21 mouse cellular contexts compared by ENCODE assay signal in the genomic region with DNA sequence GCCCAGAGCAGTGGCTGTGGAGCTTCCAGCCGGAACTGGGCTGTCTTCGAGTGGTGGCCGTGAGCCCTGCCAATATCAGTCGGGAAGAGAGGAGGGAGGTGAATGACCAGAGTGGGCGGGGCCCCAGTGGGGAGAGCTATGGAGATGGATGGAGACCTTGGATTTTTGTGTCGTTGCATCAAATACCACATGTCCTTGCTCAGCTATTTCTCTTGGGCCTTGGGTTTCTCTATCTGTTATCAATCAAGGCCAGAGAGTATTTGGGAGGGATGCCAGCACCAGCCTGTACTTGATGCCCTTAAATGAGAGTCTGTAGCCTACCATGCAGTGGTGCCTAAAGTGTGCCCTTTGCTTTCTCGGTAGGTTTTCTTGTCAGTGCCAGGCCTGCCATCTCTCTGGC. TPM values are rescaled to one million over a fixed set of nuclear protein-coding genes. Genes with fewer than 3 reads are reported as not detected.
A peak's percentile ranks its signal among the peaks of the same experiment; 100 is the strongest.
DNase-seq lines count a peak whose midpoint lies in the region; ATAC-seq lines count a peak whose summit lies in the region.
"Had no signal": no experiment of that assay in that cellular context is flagged by ENCODE, and none has a peak within 500 bp of the region (broad histone marks: within the 10 kb centered on the region; RNA-seq: fewer than 3 reads in every experiment).

No protein-coding gene starts in this region.

- no peaks in the 10 kb centered on the region for H3K9me3 ChIP-seq in hindbrain, embryonic 13.5 days
- H3K9me3 ChIP-seq in hindbrain, embryonic 11.5 days (ENCODE audit: control insufficient read depth, low read length), result no peaks in the 10 kb centered on the region
- no peaks in the 10 kb centered on the region for H3K9me3 ChIP-seq in midbrain, embryonic 14.5 days (ENCODE audit: control insufficient read depth, low read length)
- H3K9me3 ChIP-seq: forebrain, embryonic 12.5 days; midbrain, embryonic 13.5 days had no signal

- no peak overlapping the region for H3K27ac ChIP-seq in hindbrain, embryonic 13.5 days
- H3K27ac ChIP-seq in hindbrain, embryonic 11.5 days (ENCODE audit: low read depth, low read length), result no peak overlapping the region
- no peak overlapping the region for H3K27ac ChIP-seq in midbrain, embryonic 14.5 days (replicated peaks; ENCODE audit: low read depth, low read length)
- H3K27ac ChIP-seq: macrophage; midbrain, embryonic 13.5 days had no signal

- DNase-seq in hindbrain, embryonic 11.5 days (ENCODE audit: low spot score), result no peak
- DNase-seq in ovary, postnatal 36 days (ENCODE audit: low spot score), result peak; percentile 80
- no peak for DNase-seq in ovary, postnatal 10 days (ENCODE audit: low spot score)
- peak; percentile 91 for DNase-seq in adrenal gland, postnatal 25 days
- DNase-seq in left cerebral cortex, adult 8-10 months (ENCODE audit: low spot score in 2 of 2), result no peak
- no peak for DNase-seq in midbrain, embryonic 14.5 days
- DNase-seq: B cell, adult 2 months; cerebellum, adult 9-11 months; kidney, adult 18-20 months; kidney, postnatal 14 days; layer of hippocampus, adult 9-11 months; retina, postnatal 1 day; right cerebral cortex, postnatal 4 days had no signal

- peak overlapping the region; percentile 19; the same call in 1 of the 2 replicates for H3K9ac ChIP-seq in hindbrain, embryonic 13.5 days
- H3K9ac ChIP-seq in hindbrain, embryonic 11.5 days (ENCODE audit: low read depth, low read length), result no peak overlapping the region
- no peak overlapping the region for H3K9ac ChIP-seq in midbrain, embryonic 14.5 days (replicated peaks; ENCODE audit: low read length)
- H3K9ac ChIP-seq: forebrain, embryonic 12.5 days had no signal

- H3K36me3 ChIP-seq in hindbrain, embryonic 13.5 days, result peaks cover 89% of the 10 kb centered on the region
- H3K36me3 ChIP-seq in hindbrain, embryonic 11.5 days (ENCODE audit: control insufficient read depth, insufficient read depth, low read length), result peaks cover 15% of the 10 kb centered on the region
- peaks cover 86% of the 10 kb centered on the region for H3K36me3 ChIP-seq in midbrain, embryonic 14.5 days (ENCODE audit: control insufficient read depth, insufficient read depth, low read length)

- H3K4me2 ChIP-seq in hindbrain, embryonic 13.5 days, result no peak overlapping the region
- H3K4me2 ChIP-seq in hindbrain, embryonic 11.5 days (replicated peaks; ENCODE audit: low read depth, low read length), result no peak overlapping the region
- H3K4me2 ChIP-seq in midbrain, embryonic 14.5 days (ENCODE audit: low read length), result no peak overlapping the region
- H3K4me2 ChIP-seq: forebrain, embryonic 12.5 days; liver, embryonic 11.5 days; midbrain, embryonic 13.5 days had no signal

- no peak for ATAC-seq in hindbrain, embryonic 13.5 days (ENCODE audit: low FRiP score)
- ATAC-seq in hindbrain, embryonic 11.5 days (ENCODE audit: low FRiP score), result no peak
- no peak for ATAC-seq in cerebellum, adult (ENCODE audit: insufficient number of reproducible peaks, low FRiP score, low TSS enrichment)
- no peak for ATAC-seq in midbrain, embryonic 14.5 days (ENCODE audit: low FRiP score, low TSS enrichment)
- ATAC-seq: hindbrain, embryonic 16.5 days; midbrain, embryonic 13.5 days had no signal

- peaks cover 47% of the 10 kb centered on the region for H3K4me1 ChIP-seq in hindbrain, embryonic 13.5 days (replicated peaks)
- H3K4me1 ChIP-seq in hindbrain, embryonic 11.5 days (replicated peaks; ENCODE audit: control insufficient read depth, insufficient read depth, low read length), result peaks cover 7% of the 10 kb centered on the region; the same call in 1 of the 2 replicates
- H3K4me1 ChIP-seq in midbrain, embryonic 14.5 days (ENCODE audit: control insufficient read depth, insufficient read depth, low read length), result peaks cover 12% of the 10 kb centered on the region

- H3K4me3 ChIP-seq in hindbrain, embryonic 13.5 days, result no peak overlapping the region
- H3K4me3 ChIP-seq in hindbrain, embryonic 11.5 days (ENCODE audit: low read depth, low read length), result no peak overlapping the region
- no peak overlapping the region for H3K4me3 ChIP-seq in midbrain, embryonic 14.5 days (replicated peaks; ENCODE audit: low read depth, low read length)
- H3K4me3 ChIP-seq: forebrain, embryonic 12.5 days; midbrain, embryonic 13.5 days; myocyte had no signal

- no peaks in the 10 kb centered on the region for H3K27me3 ChIP-seq in hindbrain, embryonic 13.5 days
- H3K27me3 ChIP-seq in hindbrain, embryonic 11.5 days (ENCODE audit: control insufficient read depth, insufficient read depth, low read length), result no peaks in the 10 kb centered on the region
- H3K27me3 ChIP-seq in midbrain, embryonic 14.5 days (ENCODE audit: control insufficient read depth, insufficient read depth, low read length), result no peaks in the 10 kb centered on the region
- H3K27me3 ChIP-seq: forebrain, embryonic 12.5 days; midbrain, embryonic 13.5 days had no signal

- WGBS in hindbrain, embryonic 13.5 days, result 81% methylated on average over 7 of the region's 7 CpGs
- WGBS in hindbrain, embryonic 11.5 days, result 76% methylated on average over 7 of the region's 7 CpGs
- WGBS in midbrain, embryonic 14.5 days, result 82% methylated on average over 7 of the region's 7 CpGs

RNA-seq across cellular contexts. Expression of a gene that starts 8.1 kb away (rescaled TPM):
- polyA plus RNA-seq in hindbrain, embryonic 13.5 days (2015; fragmentation: Nextera tagmentation; extraction: Ambion mirVana), result 22.5 and 27.2 TPM in 2 replicates
- 16.9 and 18.2 TPM in 2 replicates for polyA plus RNA-seq in hindbrain, embryonic 11.5 days (2014; fragmentation: Nextera tagmentation; extraction: Ambion mirVana)
- 122 and 223 TPM in 2 replicates for total RNA-seq in adrenal gland, postnatal 25 days (2021)
- total RNA-seq in left cerebral cortex, adult 8-10 months (2022), result 10 to 100 TPM; 65.5 to 74.0 (median 67.1) TPM
- polyA plus RNA-seq in midbrain, embryonic 14.5 days (2014; fragmentation: Nextera tagmentation; extraction: Ambion mirVana), result 21.7 and 22.4 TPM in 2 replicates
- polyA plus RNA-seq: macrophage had no signal

RNA-seq across cellular contexts. Expression of a gene that starts 20.9 kb away (rescaled TPM):
- polyA plus RNA-seq in hindbrain, embryonic 13.5 days (2015; fragmentation: Nextera tagmentation; extraction: Ambion mirVana), result 741 and 764 TPM in 2 replicates
- polyA plus RNA-seq in hindbrain, embryonic 11.5 days (2014; fragmentation: Nextera tagmentation; extraction: Ambion mirVana), result 756 and 774 TPM in 2 replicates
- 370 and 418 TPM in 2 replicates for total RNA-seq in adrenal gland, postnatal 25 days (2021)
- 100 to 1,000 TPM; 291 to 329 (median 323) TPM for total RNA-seq in left cerebral cortex, adult 8-10 months (2022)
- 733 and 824 TPM in 2 replicates for polyA plus RNA-seq in midbrain, embryonic 14.5 days (2014; fragmentation: Nextera tagmentation; extraction: Ambion mirVana)

RNA-seq across cellular contexts. Expression of a gene that starts 21.0 kb away (rescaled TPM):
- 14.6 and 14.7 TPM in 2 replicates for polyA plus RNA-seq in hindbrain, embryonic 13.5 days (2015; fragmentation: Nextera tagmentation; extraction: Ambion mirVana)
- polyA plus RNA-seq in hindbrain, embryonic 11.5 days (2014; fragmentation: Nextera tagmentation; extraction: Ambion mirVana), result 11.0 and 12.3 TPM in 2 replicates
- 15.7 and 21.0 TPM in 2 replicates for total RNA-seq in adrenal gland, postnatal 25 days (2021)
- total RNA-seq in left cerebral cortex, adult 8-10 months (2022), result 1 to 10 TPM; 6.8 to 8.0 (median 7.7) TPM
- polyA plus RNA-seq in midbrain, embryonic 14.5 days (2014; fragmentation: Nextera tagmentation; extraction: Ambion mirVana), result 14.0 and 15.4 TPM in 2 replicates

RNA-seq across cellular contexts. Expression of a gene that starts 29.3 kb away (rescaled TPM):
- polyA plus RNA-seq in hindbrain, embryonic 13.5 days (2015; fragmentation: Nextera tagmentation; extraction: Ambion mirVana), result 27.8 and 32.4 TPM in 2 replicates
- polyA plus RNA-seq in hindbrain, embryonic 11.5 days (2014; fragmentation: Nextera tagmentation; extraction: Ambion mirVana), result 26.0 TPM in 2 replicates
- 18.1 and 20.5 TPM in 2 replicates for total RNA-seq in adrenal gland, postnatal 25 days (2021)
- total RNA-seq in left cerebral cortex, adult 8-10 months (2022), result 10 to 100 TPM; 24.7 to 31.7 (median 27.3) TPM
- 26.5 and 28.6 TPM in 2 replicates for polyA plus RNA-seq in midbrain, embryonic 14.5 days (2014; fragmentation: Nextera tagmentation; extraction: Ambion mirVana)

RNA-seq across cellular contexts. Expression of a gene that starts 43.7 kb away (rescaled TPM):
- 12.9 and 15.2 TPM in 2 replicates for polyA plus RNA-seq in hindbrain, embryonic 13.5 days (2015; fragmentation: Nextera tagmentation; extraction: Ambion mirVana)
- 7.5 and 9.7 TPM in 2 replicates for polyA plus RNA-seq in hindbrain, embryonic 11.5 days (2014; fragmentation: Nextera tagmentation; extraction: Ambion mirVana)
- total RNA-seq in adrenal gland, postnatal 25 days (2021), result 18.8 and 23.3 TPM in 2 replicates
- total RNA-seq in left cerebral cortex, adult 8-10 months (2022), result 10 to 100 TPM; 11.8 to 17.1 (median 14.0) TPM
- polyA plus RNA-seq in midbrain, embryonic 14.5 days (2014; fragmentation: Nextera tagmentation; extraction: Ambion mirVana), result 15.3 and 18.8 TPM in 2 replicates

Comparison
In these comparisons a context has a peak if more than half of its experiments do, and no peak if none do; other contexts are left out.
1. DNase-seq: peak in ovary, postnatal 36 days (single experiment) and adrenal gland, postnatal 25 days (single experiment); none in hindbrain, embryonic 11.5 days (single experiment), ovary, postnatal 10 days (single experiment), left cerebral cortex, adult 8-10 months (0 of 2) and midbrain, embryonic 14.5 days (single experiment).